Mouse (Mus musculus): ENCODE data around the gene Cdnf. TPM values are rescaled to one million over a fixed set of nuclear protein-coding genes. Genes with fewer than 3 reads are reported as not detected.

Gene Cdnf
- 0.35 TPM for polyA plus RNA-seq (2017; shearing (Covaris generic))

GRCm38 (mm10) chr2:3512552-3513454, at the start of gene Cdnf, which contains the start of the genes Gm45902 and Hspa14:
Cdnf (plus strand) TSS chr2:3513030.
Gm45902 (minus strand) TSS chr2:3512790.
Hspa14 (minus strand) TSS chr2:3512814.

GRCm38 (mm10) chr2:3474861-3475283, 38.0 kb upstream of the Cdnf start, which contains the start of gene Suv39h2:
Suv39h2 (minus strand) TSS chr2:3475031.

GRCm38 (mm10) chr2:3570186-3570585, 57.4 kb downstream of the Cdnf start, which contains the start of gene Fam107b:
Fam107b (plus strand) TSS chr2:3570488.

Other genes with a start within 250 kb of the Cdnf start
- 13.9 TPM for gene Nmt2, start 228.8 kb upstream of the Cdnf start, polyA plus RNA-seq (2017; shearing (Covaris generic))
- gene Rpp38, start 180.4 kb upstream of the Cdnf start, polyA plus RNA-seq (2017; shearing (Covaris generic)), result 17.7 TPM
- not detected for gene Acbd7, start 176.9 kb upstream of the Cdnf start, polyA plus RNA-seq (2017; shearing (Covaris generic))
- gene Olah, start 115.8 kb upstream of the Cdnf start, polyA plus RNA-seq (2017; shearing (Covaris generic)), result not detected
- not detected for gene Meig1, start 90.4 kb upstream of the Cdnf start, polyA plus RNA-seq (2017; shearing (Covaris generic))
- gene Dclre1c, start 88.9 kb upstream of the Cdnf start, polyA plus RNA-seq (2017; shearing (Covaris generic)), result 27.6 TPM
- 0.50 TPM for gene Suv39h2, start 38.0 kb upstream of the Cdnf start, polyA plus RNA-seq (2017; shearing (Covaris generic))
- 6.8 TPM for gene Gm45902, start 240 bp upstream of the Cdnf start, polyA plus RNA-seq (2017; shearing (Covaris generic))
- 124 TPM for gene Hspa14, start 216 bp upstream of the Cdnf start, polyA plus RNA-seq (2017; shearing (Covaris generic))
- 476 TPM for gene Fam107b, start 57.5 kb downstream of the Cdnf start, polyA plus RNA-seq (2017; shearing (Covaris generic))